Mouse (Mus musculus): ENCODE data around the gene Hbb-bt. TPM values are rescaled to one million over a fixed set of nuclear protein-coding genes. Genes with fewer than 3 reads are reported as not detected.
A peak's percentile ranks its signal among the peaks of the same experiment; 100 is the strongest.
"Not testable (repeated sequence)": the region's sequence is repeated elsewhere in the genome, so short reads cannot be mapped to it uniquely, and the experiment has no call there.

Gene Hbb-bt
- total RNA-seq (2021) (100 to 1,000 TPM; 120 to 218 TPM), polyA plus RNA-seq (2012; rRNA removed) (48.3 and 61.8 TPM in 2 replicates)
- long read RNA-seq, transcript Hbb-bt-201 (3 exons, 703 nt), result major isoform, 67 of 73 reads
- long read RNA-seq, partial matches to known transcripts, result 5 of 73 reads
- long read RNA-seq, other reads (novel, unspliced or antisense), result 1 of 73 reads

- DNase-seq, result no peak
Measured at GRCm38 (mm10) chr7:103813766-103814165, at the start of gene Hbb-bt. Hbb-bt (minus strand) TSS chr7:103813996.

GRCm38 (mm10) chr7:103861531-103861930 lies 47.7 kb upstream of the Hbb-bt start:
- no peak for DNase-seq

DNA sequence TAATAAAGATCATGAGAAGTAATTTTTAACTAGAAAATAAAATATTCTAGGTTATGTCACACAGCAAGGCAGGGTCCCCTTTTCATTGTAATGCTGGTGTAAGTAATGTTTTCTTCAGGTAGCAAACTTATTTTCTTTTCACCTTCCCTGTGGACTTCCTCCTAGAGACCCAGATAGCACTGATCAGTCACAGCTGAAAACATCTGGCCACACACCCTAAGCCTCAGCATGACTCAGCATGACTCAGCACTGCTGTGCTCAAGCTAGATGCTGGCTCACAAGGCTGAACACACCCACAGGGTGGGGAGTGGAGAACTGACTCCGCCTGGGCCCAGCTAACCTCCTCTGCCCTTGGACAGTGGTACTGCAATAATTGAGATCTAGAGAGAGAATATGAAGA lies 47.1 kb upstream of the Hbb-bt start:
- DNase-seq, result peak; percentile 76

- no peak for DNase-seq
Measured at GRCm38 (mm10) chr7:103859076-103859475, 45.3 kb upstream of the Hbb-bt start.

- no peak for DNase-seq
Measured at GRCm38 (mm10) chr7:103854669-103855068, 40.9 kb upstream of the Hbb-bt start.

GRCm38 (mm10) chr7:103853090-103853489 lies 39.3 kb upstream of the Hbb-bt start, which contains the start of gene Hbb-y:
Hbb-y (minus strand) TSS chr7:103853216.
- DNase-seq, result no peak

DNA sequence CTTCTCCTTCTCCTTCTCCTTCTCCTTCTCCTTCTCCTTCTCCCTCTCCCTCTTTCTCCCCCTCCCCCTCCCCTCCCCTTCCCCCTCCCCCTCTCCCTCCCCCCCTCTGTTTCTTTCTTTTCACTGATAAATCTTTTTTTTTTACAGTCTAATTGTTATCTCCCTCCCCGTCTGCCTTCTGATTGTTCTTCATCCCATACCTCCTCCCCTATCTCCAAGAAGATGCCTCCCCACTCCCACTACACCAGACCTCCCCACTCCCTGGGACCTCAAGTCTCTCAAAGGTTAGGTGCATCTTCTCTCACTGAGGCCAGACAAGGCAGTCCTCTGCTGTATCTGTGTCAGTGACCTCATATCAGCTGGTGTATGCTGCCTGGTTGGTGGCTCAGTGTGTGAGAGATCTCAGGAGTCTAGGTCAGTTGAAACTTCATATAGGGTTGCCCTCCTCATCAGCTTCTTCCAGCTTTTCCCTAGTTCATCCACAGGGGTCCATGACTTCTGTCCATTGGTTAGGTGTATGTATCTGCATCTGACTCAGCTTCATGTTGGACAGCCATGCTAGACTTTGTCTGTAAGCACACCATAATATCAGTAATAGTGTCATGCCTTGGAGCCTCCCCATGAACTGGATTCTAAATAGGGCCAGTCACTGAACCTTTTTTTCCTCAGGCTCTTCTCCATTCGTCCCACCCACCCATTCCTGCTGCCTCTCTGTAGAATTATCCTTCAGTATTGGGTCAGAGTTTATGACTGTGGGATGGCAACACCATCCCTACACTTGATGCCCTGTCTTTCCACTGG lies 30.9 kb upstream of the Hbb-bt start:
- no peak for DNase-seq

DNA sequence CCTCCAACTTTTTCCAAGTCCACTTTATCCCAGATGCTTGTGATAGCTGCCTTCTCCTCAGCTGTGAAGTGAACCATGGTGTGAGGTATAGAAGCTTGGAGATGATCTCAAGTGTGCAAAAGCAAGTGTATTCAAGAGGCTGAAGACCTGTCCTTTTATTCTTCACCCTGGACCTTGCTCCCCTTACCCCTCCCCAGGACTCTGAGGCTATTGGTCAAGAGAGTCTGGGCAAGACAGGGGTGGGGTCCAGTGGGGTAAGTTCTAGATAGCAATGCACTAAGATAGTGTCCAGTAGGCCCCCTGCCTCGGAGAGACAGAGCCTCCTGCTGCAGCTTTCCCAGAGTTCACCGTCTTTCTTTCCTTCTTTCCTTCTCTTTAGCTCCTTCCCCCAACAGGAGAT lies 29.2 kb upstream of the Hbb-bt start, which contains the start of gene Hbb-bh1:
Gene Hbb-bh1 (minus strand): TSS at position 131 of the 400 bp plus-strand sequence.
- no peak for DNase-seq

GRCm38 (mm10) chr7:103840268-103840667 lies 26.5 kb upstream of the Hbb-bt start, which contains the start of gene Hbb-bh2:
Hbb-bh2 (minus strand) TSS chr7:103840520.
- DNase-seq, result no peak

DNA sequence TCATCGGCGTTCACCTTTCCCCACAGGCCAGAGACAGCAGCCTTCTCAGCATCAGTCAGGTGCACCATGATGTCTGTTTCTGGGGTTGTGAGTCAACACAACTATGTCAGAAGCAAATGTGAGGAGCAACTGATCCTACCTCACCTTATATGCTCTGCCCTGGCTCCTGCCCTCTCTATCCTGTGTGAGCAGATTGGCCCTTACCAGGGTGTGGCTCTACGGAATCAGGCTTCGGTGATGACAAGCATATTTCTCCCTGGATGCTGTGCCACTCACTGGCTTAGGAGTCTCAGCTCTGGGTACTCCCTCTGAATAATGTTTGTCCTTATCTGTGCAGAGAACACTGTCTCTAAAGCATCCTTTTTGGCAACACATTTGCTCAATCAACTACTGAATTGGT lies 14.0 kb upstream of the Hbb-bt start, which contains the start of gene Hbb-bs:
Gene Hbb-bs (minus strand): TSS at position 289 of the 400 bp plus-strand sequence.
- no peak for DNase-seq

- DNase-seq, result not testable (repeated sequence)
Measured at GRCm38 (mm10) chr7:103827139-103827538, 13.3 kb upstream of the Hbb-bt start.

DNA sequence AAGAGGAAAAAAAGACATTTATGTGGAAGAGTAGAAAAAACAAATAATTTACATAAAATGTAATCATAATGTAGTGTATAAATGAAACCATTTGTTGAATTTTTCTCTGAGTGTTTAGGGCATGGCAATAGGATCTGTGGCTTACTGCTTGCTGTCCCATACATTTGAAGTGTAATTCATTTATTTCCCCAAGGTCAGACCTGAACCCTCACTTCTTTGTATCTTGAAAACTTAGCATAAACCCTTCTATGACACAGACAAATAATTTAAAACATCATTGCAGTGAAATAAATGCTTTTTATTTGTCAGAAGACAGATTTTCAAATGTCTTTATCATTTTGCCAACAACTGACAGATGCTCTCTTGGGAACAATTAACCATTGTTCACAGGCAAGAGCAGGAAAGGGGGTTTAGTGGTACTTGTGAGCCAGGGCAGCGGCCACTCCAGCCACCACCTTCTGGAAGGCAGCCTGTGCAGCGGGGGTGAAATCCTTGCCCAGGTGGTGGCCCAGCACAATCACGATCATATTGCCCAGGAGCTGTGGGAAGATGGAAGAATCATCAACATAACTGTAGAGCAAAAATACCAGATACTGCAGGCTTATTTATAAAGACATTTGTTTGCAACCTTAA lies 12.6 kb upstream of the Hbb-bt start:
- DNase-seq, result no peak

DNA sequence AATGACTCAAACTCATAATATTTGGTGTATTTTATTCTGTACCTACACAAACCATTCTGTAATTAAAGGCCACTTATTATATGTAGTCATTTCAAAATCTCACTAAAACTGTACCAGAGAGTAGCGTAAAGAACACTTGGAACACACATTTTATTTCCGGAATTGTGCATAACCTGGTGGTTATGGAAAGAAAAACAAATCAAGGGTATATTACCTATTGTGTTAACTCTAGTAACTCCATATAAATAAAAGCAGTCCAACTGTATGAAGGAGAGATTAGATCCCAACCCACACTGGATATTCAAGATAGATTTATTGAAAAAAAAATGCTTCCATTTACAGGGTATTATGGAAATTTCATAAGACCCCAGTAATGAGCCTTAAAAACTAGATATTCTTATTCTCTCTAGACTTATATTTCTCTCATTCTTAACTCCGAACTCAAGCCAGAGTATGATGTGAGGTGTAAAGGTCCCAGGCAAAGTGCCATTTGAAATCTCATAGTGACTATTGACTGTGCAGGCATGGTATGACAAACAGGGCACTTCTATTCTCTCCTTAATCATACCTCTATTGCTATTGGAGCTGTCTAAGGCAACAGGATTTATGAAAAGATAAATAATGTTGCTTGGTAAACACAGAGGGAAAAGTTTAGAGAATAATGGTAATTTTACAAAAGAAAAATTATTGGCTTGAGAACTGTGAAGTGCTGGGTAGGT lies 11.9 kb upstream of the Hbb-bt start:
- DNase-seq, result no peak

- DNase-seq, result no peak
Measured at GRCm38 (mm10) chr7:103824597-103824996, 10.8 kb upstream of the Hbb-bt start.

DNA sequence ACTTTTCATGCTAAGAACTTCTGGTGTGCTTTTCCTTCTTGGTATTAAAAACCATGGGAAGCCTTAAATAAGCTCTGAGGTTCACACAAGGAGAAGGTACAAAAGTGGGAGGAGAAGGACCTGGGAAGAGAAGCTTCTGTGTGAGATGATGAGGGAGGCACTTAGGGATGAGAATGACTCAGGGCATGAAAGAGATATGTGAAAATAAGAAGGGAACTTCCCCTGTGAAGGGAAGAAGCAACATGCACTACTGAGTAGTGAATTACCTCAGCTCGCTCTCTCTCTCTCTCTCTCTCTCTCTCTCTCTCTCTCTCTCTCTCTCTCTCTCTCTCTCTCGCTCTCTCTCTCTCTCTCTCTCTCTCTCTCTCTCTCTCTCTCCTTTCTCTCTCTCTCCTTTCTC lies 1.3 kb upstream of the Hbb-bt start:
- not testable (repeated sequence) for DNase-seq

GRCm38 (mm10) chr7:103813152-103813551 lies 644 bp downstream of the Hbb-bt start:
- DNase-seq, result not testable (repeated sequence)

- no peak for DNase-seq
Measured at GRCm38 (mm10) chr7:103812174-103812573, 1.6 kb downstream of the Hbb-bt start.

- DNase-seq, result no peak
Measured at GRCm38 (mm10) chr7:103811223-103811845, 2.5 kb downstream of the Hbb-bt start.

DNA sequence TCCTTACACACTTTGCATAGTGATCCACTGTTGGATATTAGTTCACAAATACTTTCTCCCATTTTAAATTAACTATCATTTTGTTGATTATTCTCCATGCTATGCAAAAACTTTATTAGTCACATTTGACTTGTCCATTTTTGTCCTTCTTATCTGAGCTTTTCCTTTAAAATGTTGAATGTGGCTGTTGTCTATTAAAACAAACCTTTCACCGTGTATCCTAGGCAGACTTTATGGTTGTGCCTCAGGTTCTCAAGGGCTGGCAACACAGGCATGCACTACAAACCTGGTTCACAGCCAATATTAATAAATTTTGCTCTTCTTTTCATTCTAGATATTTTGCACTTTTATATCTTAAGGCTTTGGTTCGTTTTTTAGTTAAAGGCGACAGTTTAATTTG lies 3.0 kb downstream of the Hbb-bt start:
- DNase-seq, result no peak

DNA sequence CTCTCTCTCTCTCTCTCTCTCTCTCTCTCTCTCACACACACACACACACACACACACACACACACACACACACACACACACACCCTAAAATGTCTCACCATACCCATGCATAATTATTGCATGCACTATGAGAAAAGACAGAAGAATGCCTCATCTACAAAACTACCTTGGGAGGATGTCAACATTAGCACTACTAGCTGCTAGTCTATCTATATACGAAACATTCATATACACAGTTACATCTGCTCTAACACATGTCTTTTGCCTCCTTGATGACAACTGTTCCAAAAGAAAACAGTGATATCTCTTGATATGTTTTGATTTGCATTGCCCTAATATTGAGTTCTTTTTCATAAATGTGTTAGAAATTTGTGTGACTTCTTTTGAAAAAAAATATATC lies 3.5 kb downstream of the Hbb-bt start:
- DNase-seq, result no peak

- no peak for DNase-seq
Measured at GRCm38 (mm10) chr7:103809801-103810155, 4.0 kb downstream of the Hbb-bt start.
